Mouse (Mus musculus) forebrain, embryonic 11.5 days (tissue): ENCODE measurements around the gene Parva. TPM values are rescaled to one million over a fixed set of nuclear protein-coding genes. Genes with fewer than 3 reads are reported as not detected.

ENCODE experiments used
- ATAC-seq: fragments of 200-750 bp; cut with Nextera tagmentation; replicated peaks from 2 replicates; pipeline ENCODE4 v1.8.0; 2017; ENCODE audit warnings: moderate TSS enrichment; ENCODE audit not compliant: low FRiP score
- DNase-seq: peaks from one replicate; pipeline ENCODE4 v3.0.0-alpha.2; 2017; ENCODE audit warnings: low spot score
- H3K27ac ChIP-seq: fragments of 300-500 bp; sonication (generic); 2 replicates; pipeline ENCODE4 v1.5.1; 2014; ENCODE audit warnings: low read depth, low read length
- H3K27me3 ChIP-seq: fragments of 300-500 bp; sonication (generic); 2 replicates; pipeline ENCODE4 v1.6.1; 2014; ENCODE audit warnings: mild to moderate bottlenecking, low read length, mixed read lengths; ENCODE audit not compliant: control insufficient read depth, insufficient read depth
- H3K36me3 ChIP-seq: fragments of 300-500 bp; sonication (generic); 2 replicates; pipeline ENCODE4 v1.6.1; 2014; ENCODE audit warnings: mild to moderate bottlenecking, low read length, moderate library complexity, mixed read lengths; ENCODE audit not compliant: control insufficient read depth, insufficient read depth
- H3K4me1 ChIP-seq: fragments of 300-500 bp; sonication (generic); replicated peaks from 2 replicates; pipeline ENCODE4 v1.6.1; 2014; ENCODE audit warnings: low read length, mixed read lengths; ENCODE audit not compliant: control insufficient read depth, insufficient read depth
- H3K4me2 ChIP-seq: fragments of 300-500 bp; sonication (generic); 2 replicates; pipeline ENCODE4 v1.6.1; 2014; ENCODE audit warnings: low read depth, mild to moderate bottlenecking, low read length, moderate library complexity, mixed read lengths; ENCODE audit not compliant: severe bottlenecking
- H3K4me3 ChIP-seq: fragments of 300-500 bp; sonication (generic); 2 replicates; pipeline ENCODE4 v1.5.1; 2014; ENCODE audit warnings: low read depth, low read length
- H3K9ac ChIP-seq: fragments of 300-500 bp; sonication (generic); 2 replicates; pipeline ENCODE4 v1.6.1; 2014; ENCODE audit warnings: low read length
- H3K9me3 ChIP-seq: fragments of 300-500 bp; sonication (generic); 2 replicates; pipeline ENCODE4 v1.6.1; 2016; ENCODE audit warnings: low read length, mixed read lengths; ENCODE audit not compliant: control insufficient read depth
- WGBS: fragments of 180-500 bp; shearing (Covaris S2); extraction: QIAGEN DNeasy Blood & Tissue Kit; methylation state at CpG from one replicate; pipeline ENCODE4 v1.1.7; 2014; 5-methylcytosine and 5-hydroxymethylcytosine counted together
- polyA plus RNA-seq: library from polyadenylated mRNA; unstranded; fragments of >200 nt; fragmentation: Nextera tagmentation; extraction: Ambion mirVana; gene quantifications from 2 replicates; pipeline ENCODE4 v1.2.1, GENCODE M21; 2014

Gene Parva
- polyA plus RNA-seq, 1 experiment from 2014 or later: 64.5 TPM

- Histone ChIP-seq H3K4me1 (no peaks in the 10 kb centered on the region), H3K4me2 (no peak overlapping the region), H3K4me3 (no peak overlapping the region), H3K36me3 (no peaks in the 10 kb centered on the region), H3K9me3 (no peaks in the 10 kb centered on the region), H3K9ac (no peak overlapping the region), H3K27ac (no peak overlapping the region), H3K27me3 (no peaks in the 10 kb centered on the region)
- DNase-seq (no peak), ATAC-seq (no peak)
- 77% methylated on average over 4 of the region's 4 CpGs for WGBS
Measured at GRCm38 (mm10) chr7:112627481-112627880, 200.2 kb downstream of the Parva start.

GRCm38 (mm10) chr7:112634505-112635213 is 207.4 kb downstream of the Parva start:
- WGBS: 89% methylated on average over 10 of the region's 10 CpGs
- no peak for DNase-seq
- H3K4me2 ChIP-seq: no peak overlapping the region
- no peak overlapping the region for H3K4me3 ChIP-seq
- H3K27me3 ChIP-seq: no peaks in the 10 kb centered on the region
- no peak for ATAC-seq
- H3K36me3 ChIP-seq: no peaks in the 10 kb centered on the region
- H3K27ac ChIP-seq: no peak overlapping the region
- H3K9ac ChIP-seq: no peak overlapping the region
- H3K9me3 ChIP-seq: no peaks in the 10 kb centered on the region; the same call in 1 of the 2 replicates
- no peaks in the 10 kb centered on the region for H3K4me1 ChIP-seq

DNA sequence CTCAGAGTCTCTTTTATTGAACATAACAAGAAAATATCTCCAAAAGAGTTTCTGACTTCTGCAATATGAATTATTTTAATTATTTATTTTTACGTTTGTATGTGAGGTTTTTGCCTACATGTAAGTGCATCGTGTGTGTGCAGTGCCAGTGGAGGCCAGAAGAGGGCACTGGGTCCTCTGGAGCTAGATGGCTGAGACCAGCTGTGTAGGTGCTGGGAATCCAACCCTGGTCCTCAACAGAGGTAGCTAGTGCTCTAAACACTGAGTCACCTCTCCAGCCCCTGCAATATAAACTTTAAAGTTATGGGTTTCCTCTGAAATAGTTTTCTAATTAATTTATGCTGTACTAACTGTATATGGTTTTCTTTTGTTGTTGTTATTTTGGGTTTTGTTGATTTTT is 208.6 kb downstream of the Parva start:
- H3K36me3 ChIP-seq: no peaks in the 10 kb centered on the region
- no peak overlapping the region for H3K4me2 ChIP-seq
- no peaks in the 10 kb centered on the region; the same call in 1 of the 2 replicates for H3K9me3 ChIP-seq
- H3K4me1 ChIP-seq: no peaks in the 10 kb centered on the region
- 96% methylated on average over 2 of the region's 2 CpGs for WGBS
- no peak overlapping the region for H3K27ac ChIP-seq
- no peak overlapping the region for H3K4me3 ChIP-seq
- ATAC-seq (no peak), DNase-seq (no peak)
- no peak overlapping the region for H3K9ac ChIP-seq
- no peaks in the 10 kb centered on the region for H3K27me3 ChIP-seq

Other genes with a start within 250 kb of the Parva start
- gene Mical2, start 201.6 kb upstream of the Parva start, polyA plus RNA-seq: 1.9 and 2.1 TPM in 2 replicates